Mouse (Mus musculus) intestine, embryonic 14.5 days (tissue): ENCODE measurements around the gene Wnt9b. TPM values are rescaled to one million over a fixed set of nuclear protein-coding genes. Genes with fewer than 3 reads are reported as not detected.

Source experiments
- ATAC-seq: fragments of 200-750 bp; cut with Nextera tagmentation; replicated peaks from 2 replicates; pipeline ENCODE4 v1.8.0; 2017; ENCODE audit warnings: low read depth, moderate number of reproducible peaks, moderate TSS enrichment, moderate library complexity; ENCODE audit not compliant: low FRiP score, low TSS enrichment
- DNase-seq: peaks from one replicate; pipeline ENCODE4 v3.0.0-alpha.2; 2018; ENCODE audit warnings: low spot score
- H3K27ac ChIP-seq: fragments of 300-500 bp; sonication (generic); 2 replicates; pipeline ENCODE4 v1.5.1; 2014; ENCODE audit warnings: low read depth, mild to moderate bottlenecking, control low read depth
- H3K27me3 ChIP-seq: fragments of 300-500 bp; sonication (generic); replicated peaks from 2 replicates; pipeline ENCODE4 v1.6.1; 2014; ENCODE audit warnings: low read length, control low read depth; ENCODE audit not compliant: control insufficient read depth, insufficient read depth
- H3K36me3 ChIP-seq: fragments of 300-500 bp; sonication (generic); 2 replicates; pipeline ENCODE4 v1.6.1; 2014; ENCODE audit warnings: low read length, control low read depth; ENCODE audit not compliant: control insufficient read depth, insufficient read depth
- H3K4me1 ChIP-seq: fragments of 300-500 bp; sonication (generic); replicated peaks from 2 replicates; pipeline ENCODE4 v1.6.1; 2014; ENCODE audit warnings: low read length, control low read depth, mixed read lengths; ENCODE audit not compliant: control insufficient read depth, insufficient read depth
- H3K4me2 ChIP-seq: fragments of 300-500 bp; sonication (generic); 2 replicates; pipeline ENCODE4 v1.6.1; 2014; ENCODE audit warnings: low read length
- H3K4me3 ChIP-seq: fragments of 300-500 bp; sonication (generic); 2 replicates; pipeline ENCODE4 v1.5.1; 2014; ENCODE audit warnings: low read depth, low read length, control low read depth, mixed read lengths
- H3K9ac ChIP-seq: fragments of 300-500 bp; sonication (generic); 2 replicates; pipeline ENCODE4 v1.6.1; 2014; ENCODE audit warnings: mild to moderate bottlenecking, low read length
- H3K9me3 ChIP-seq: fragments of 300-500 bp; sonication (generic); 2 replicates; pipeline ENCODE4 v1.6.1; 2016; ENCODE audit warnings: low read length, control low read depth; ENCODE audit not compliant: control insufficient read depth
- WGBS: fragments of 180-500 bp; shearing (Covaris S2); extraction: QIAGEN DNeasy Blood & Tissue Kit; methylation state at CpG from one replicate; pipeline ENCODE4 v1.1.7; 2014; 5-methylcytosine and 5-hydroxymethylcytosine counted together
- polyA plus RNA-seq: library from polyadenylated mRNA; unstranded; fragments of >200 nt; fragmentation: Nextera tagmentation; extraction: Ambion mirVana; gene quantifications from 2 replicates; pipeline ENCODE4 v1.2.1, GENCODE M21; 2014

The Wnt9b gene
- 0.08 TPM in 1 of 2 replicates, not detected in the other for polyA plus RNA-seq

DNA sequence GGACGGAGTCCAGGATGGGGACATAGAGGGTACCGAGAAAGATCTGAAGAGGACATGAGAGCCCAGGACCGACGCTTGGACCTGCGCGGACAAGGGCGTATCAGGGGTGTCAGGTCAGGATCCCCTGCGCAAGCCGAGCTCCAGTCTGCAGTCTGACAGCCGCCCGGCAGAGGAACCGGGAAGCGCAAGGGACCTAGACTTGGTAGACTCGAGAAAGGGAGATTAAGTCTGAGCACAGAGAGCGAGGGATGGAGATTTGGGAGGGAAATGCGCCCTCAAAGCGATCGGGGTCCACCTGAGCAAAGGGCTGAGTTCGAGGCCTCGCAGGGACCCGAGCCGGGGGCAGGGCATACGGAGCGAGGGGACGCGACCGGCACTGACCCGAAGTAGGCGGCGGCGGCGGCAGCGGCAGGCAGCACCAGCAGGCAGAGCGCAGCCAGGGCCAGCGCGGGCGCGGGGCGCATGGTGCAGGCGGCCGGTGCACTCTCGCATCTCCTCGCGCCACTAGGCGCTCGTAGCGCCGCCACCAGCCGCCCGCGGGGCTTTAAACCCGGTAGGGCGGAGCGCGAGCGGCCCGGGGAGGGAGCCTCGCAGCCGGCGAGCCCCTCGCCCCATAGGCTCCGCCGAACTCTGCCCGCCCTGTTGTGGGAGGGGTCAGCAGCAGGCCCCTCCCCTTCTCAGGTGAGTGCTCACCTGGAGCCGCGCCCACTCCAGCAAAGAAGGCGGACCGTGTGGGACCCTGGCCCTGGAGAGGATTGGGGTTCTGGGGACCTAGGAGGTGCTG is at the start of gene Wnt9b:
Gene Wnt9b, minus strand, starts transcription at position 516 of the 784 bp plus-strand sequence.
- Histone ChIP-seq H3K4me1 (peaks cover 7% of the 10 kb centered on the region; the same call in 1 of the 2 replicates), H3K4me3 (peak within 1 kb of the TSS; percentile 44), H3K9me3 (no peaks in the 10 kb centered on the region), H3K27ac (no peak within 1 kb of the TSS), H3K36me3 (no peaks in the 10 kb centered on the region), H3K27me3 (peaks cover 80% of the 10 kb centered on the region), H3K4me2 (peak within 1 kb of the TSS; percentile 59), H3K9ac (no peak within 1 kb of the TSS)
- DNase-seq: peak; percentile 78
- under 1% methylated on average over 68 of the region's 68 CpGs for WGBS
- ATAC-seq: peak; percentile 89

DNA sequence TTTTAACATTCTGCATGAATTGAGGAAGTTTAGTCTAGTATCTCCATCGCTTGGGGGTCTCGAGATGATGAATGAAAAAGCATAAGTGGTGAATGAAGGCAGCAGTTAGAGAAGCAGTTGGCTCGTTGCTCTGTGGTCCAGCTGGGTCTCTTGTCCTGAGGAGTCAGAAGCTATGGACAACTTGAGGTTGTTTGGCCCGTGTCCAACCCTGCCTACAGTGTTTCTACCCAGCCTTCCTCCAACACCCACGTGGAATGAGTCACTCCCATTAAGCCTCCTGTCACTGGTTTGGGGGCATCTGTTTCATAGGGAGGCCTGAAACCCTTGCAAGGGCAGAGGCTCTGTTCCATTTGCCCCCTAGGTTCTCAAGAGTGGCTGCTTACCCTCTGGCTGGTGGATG is 40.3 kb upstream of the Wnt9b start:
- WGBS: 65% methylated on average over 5 of the region's 5 CpGs
- no peaks in the 10 kb centered on the region for H3K9me3 ChIP-seq
- H3K36me3 ChIP-seq: no peaks in the 10 kb centered on the region
- no peak overlapping the region for H3K9ac ChIP-seq
- H3K4me3 ChIP-seq: no peak overlapping the region
- peaks cover 26% of the 10 kb centered on the region for H3K27me3 ChIP-seq
- H3K4me1 ChIP-seq: no peaks in the 10 kb centered on the region
- no peak overlapping the region for H3K4me2 ChIP-seq
- ATAC-seq (no peak), DNase-seq (no peak)
- no peak overlapping the region for H3K27ac ChIP-seq

DNA sequence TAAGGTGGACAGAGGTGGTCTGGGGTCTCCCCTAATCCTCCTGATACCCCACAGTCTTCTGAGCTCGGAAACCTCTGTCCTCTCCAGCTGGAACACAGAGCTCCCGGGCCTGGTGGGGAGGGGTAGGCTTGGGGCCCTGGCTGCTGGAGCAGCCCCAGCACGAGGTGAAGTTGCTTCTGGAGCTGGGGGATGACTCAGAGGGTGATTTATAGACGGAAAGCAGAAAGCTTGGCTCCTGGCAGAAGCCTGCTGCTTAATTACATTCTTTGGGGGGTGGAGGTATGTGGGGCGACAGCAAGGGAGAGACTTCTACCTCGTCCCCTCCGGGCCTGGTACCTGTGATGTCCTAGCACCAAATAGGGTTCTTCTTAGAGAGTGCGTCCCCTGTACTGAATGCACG is 30.5 kb upstream of the Wnt9b start:
- Histone ChIP-seq H3K4me2 (no peak overlapping the region), H3K9ac (no peak overlapping the region), H3K4me1 (no peaks in the 10 kb centered on the region; the same call in 1 of the 2 replicates), H3K36me3 (no peaks in the 10 kb centered on the region), H3K27ac (no peak overlapping the region), H3K27me3 (peaks cover 24% of the 10 kb centered on the region), H3K9me3 (no peaks in the 10 kb centered on the region), H3K4me3 (no peak overlapping the region)
- WGBS: 24% methylated on average over 9 of the region's 9 CpGs
- no peak for ATAC-seq
- no peak for DNase-seq

DNA sequence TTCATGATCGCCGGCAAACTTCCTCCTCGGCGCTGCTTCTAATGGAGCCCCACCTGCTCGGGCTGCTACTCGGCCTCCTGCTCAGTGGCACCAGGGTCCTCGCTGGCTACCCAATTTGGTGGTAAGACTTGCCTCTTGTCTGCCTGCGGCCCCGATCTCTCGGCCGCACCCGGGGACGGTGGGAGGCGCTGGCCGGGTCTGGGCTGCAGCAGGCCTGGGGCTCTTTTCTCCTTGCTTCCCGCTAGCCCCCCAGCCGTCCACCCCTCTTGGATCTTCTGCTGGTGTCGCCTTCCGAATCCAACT is 24.6 kb upstream of the Wnt9b start:
- Histone ChIP-seq H3K36me3 (no peaks in the 10 kb centered on the region), H3K4me1 (peaks cover 5% of the 10 kb centered on the region), H3K27ac (no peak overlapping the region), H3K4me3 (peak overlapping the region; percentile 18), H3K9ac (no peak overlapping the region), H3K27me3 (peaks cover 84% of the 10 kb centered on the region), H3K9me3 (no peaks in the 10 kb centered on the region), H3K4me2 (peak overlapping the region; percentile 45)
- ATAC-seq: no peak
- 0% methylated on average over 19 of the region's 19 CpGs for WGBS
- DNase-seq: no peak

DNA sequence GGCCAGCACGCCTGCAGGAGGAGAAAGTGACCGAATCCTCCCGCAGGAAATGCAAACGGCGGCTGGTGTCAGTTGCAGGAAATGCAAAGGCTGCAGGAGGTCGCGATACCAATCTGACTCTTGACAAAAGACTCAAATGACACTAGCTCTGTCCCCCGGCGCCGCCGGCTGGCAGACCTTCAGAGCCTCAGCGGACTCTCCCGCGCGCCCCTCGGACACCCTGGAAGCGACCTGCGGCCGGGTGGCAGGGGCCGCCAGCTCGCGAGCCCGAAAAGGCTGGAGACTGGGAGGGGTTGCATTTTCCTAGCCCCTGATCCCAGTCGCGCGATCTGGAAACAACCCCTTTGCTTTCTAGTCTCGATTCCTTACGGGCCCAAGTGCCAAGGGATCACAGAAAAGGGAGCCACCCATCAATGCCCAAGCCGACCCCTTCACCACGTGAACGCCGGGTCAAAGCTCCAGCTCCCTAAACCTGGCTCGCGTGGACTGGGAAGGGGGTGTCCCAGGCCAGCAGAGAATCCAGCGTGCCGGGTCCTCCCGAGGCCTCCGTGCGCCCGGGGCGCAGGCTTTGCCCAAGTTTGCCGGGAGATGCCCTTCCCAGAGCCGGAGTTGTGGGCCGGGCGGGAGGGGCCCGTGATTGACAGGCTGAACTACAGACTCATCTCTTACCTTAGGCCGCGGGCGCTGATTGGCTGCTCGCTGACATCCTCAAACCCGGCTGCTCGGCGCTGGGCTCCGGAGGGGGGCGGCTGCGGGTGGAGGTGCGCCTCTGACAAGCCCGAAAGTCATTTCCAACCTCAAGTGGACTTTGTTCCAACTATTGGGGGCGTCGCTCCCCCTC is 24.0 kb upstream of the Wnt9b start, which contains the start of gene Wnt3:
Gene Wnt3, plus strand, starts transcription at position 764 of the 841 bp plus-strand sequence.
- Histone ChIP-seq H3K36me3 (no peaks in the 10 kb centered on the region), H3K27me3 (peaks cover 89% of the 10 kb centered on the region), H3K9me3 (no peaks in the 10 kb centered on the region), H3K4me3 (peak within 1 kb of the TSS; percentile 18), H3K4me1 (peaks cover 5% of the 10 kb centered on the region), H3K4me2 (peak within 1 kb of the TSS; percentile 45), H3K9ac (no peak within 1 kb of the TSS), H3K27ac (no peak within 1 kb of the TSS)
- ATAC-seq (no peak), DNase-seq (peak; percentile 70)
- under 1% methylated on average over 60 of the region's 60 CpGs for WGBS

DNA sequence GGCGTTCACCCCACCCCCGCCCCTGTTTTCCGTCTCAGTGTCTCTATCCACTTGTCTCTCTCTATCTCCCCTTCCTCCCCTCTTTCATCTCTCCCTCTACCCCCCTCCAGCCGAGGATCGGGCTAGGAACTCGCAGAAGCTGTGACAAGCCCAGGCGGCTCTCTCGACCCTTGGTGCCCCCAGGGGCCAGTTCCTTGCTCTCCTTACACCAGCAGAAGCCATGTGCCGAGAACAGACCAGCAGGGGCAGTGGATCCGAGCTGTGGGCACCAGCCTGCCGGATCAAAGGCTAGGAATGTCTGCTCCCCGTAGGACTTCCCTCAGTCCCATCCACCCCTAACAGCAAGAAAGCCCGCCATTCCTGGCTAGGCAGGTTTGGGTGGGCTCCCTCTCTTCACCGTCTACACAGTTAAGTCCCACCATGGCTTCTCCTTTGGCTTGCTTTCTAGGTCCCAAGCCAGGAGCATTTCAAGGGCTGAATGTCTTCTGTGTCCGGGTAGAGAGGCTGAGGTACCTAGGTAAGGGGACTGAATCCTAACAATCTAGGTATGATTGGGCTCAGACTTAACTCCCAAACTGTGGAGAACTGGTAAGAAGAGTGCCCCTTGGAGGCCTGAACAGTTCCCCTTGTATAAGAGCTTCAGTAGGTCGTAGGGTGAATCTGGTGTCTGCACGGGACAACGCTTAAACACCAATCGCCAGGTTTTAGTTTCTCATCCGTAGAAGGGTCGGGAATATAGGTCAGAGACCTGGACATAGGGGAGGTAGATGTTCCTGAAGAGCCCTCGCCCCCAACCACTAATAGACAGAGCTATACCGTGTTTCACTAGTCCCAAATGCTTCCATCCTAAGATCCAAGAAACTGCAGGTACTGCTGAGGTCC is 23.1 kb upstream of the Wnt9b start:
- H3K4me3 ChIP-seq: peak overlapping the region; percentile 18
- ATAC-seq (no peak), DNase-seq (no peak)
- no peak overlapping the region for H3K27ac ChIP-seq
- H3K27me3 ChIP-seq: peaks cover 94% of the 10 kb centered on the region
- WGBS: 1% methylated on average over 23 of the region's 23 CpGs
- peak overlapping the region; percentile 45; the same call in 1 of the 2 replicates for H3K4me2 ChIP-seq
- no peaks in the 10 kb centered on the region for H3K9me3 ChIP-seq
- peaks cover 5% of the 10 kb centered on the region for H3K4me1 ChIP-seq
- no peaks in the 10 kb centered on the region for H3K36me3 ChIP-seq
- H3K9ac ChIP-seq: no peak overlapping the region

DNA sequence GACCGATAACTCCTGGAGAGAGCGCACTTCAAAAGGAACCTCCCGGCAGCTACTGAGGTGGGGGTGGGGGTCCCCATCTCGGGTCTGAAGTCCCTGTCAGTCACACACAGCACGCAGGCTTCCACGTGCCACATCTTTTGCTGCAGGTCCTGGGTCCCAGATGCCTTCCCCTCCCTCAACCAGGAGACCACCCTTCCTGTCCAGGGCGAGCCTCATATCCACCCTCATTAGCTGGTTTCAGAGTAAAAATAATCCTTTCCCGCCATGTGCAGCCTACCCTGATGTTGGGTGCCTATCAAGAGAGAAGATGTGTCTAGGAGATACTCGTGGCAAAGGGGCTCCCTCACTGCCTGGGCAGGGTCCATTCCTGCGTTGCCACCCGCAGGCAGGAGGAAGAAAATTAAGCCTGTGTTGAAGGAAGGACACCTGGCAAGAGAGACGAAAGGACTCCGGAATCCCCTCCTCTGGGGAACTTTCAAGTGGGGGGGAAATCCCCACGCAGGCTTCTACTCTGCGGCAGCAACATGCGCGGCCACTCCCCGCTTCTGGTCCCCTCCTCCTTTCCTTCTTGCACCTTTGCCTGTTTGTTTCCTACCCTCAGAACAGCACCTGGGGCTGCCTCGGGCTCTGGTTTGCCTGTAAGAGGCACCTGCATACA is 21.7 kb upstream of the Wnt9b start:
- no peaks in the 10 kb centered on the region for H3K9me3 ChIP-seq
- no peak overlapping the region for H3K4me3 ChIP-seq
- H3K4me2 ChIP-seq: no peak overlapping the region
- no peak for ATAC-seq
- under 1% methylated on average over 19 of the region's 19 CpGs for WGBS
- H3K36me3 ChIP-seq: no peaks in the 10 kb centered on the region
- peaks cover 5% of the 10 kb centered on the region for H3K4me1 ChIP-seq
- no peak overlapping the region for H3K9ac ChIP-seq
- no peak overlapping the region for H3K27ac ChIP-seq
- no peak for DNase-seq
- H3K27me3 ChIP-seq: peaks cover 81% of the 10 kb centered on the region

DNA sequence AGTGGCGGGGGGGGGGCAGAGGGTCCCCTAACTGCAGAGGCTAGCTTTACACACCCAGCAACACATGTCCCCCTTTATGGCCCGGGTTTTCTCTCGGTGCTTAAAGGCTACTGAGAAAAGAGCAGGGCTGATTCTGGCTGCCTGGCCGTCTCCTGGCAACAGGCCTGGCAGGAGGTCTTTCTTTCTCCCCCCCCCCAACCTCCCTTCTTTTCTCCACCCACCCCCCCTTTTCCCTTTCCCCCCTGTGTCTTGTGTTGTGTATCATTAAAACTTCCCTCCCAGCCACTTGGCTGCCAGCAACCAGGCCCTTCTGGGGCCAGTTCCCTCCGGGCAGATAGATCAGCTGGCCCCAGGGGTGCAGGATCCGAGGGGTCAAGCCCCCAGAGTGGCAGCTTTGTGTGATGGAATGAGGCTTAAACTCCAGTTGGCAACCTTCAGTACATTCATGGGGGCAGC is 16.0 kb upstream of the Wnt9b start:
- WGBS: 26% methylated on average over 6 of the region's 6 CpGs
- ATAC-seq (no peak), DNase-seq (no peak)
- Histone ChIP-seq H3K4me3 (no peak overlapping the region), H3K4me2 (no peak overlapping the region), H3K9me3 (no peaks in the 10 kb centered on the region), H3K27me3 (peaks cover 27% of the 10 kb centered on the region), H3K4me1 (no peaks in the 10 kb centered on the region), H3K36me3 (no peaks in the 10 kb centered on the region), H3K27ac (no peak overlapping the region), H3K9ac (no peak overlapping the region)
